Mouse (Mus musculus): ENCODE measurements around the gene Ppef2. TPM values are rescaled to one million over a fixed set of nuclear protein-coding genes. Genes with fewer than 3 reads are reported as not detected.

Gene Ppef2
- not detected in 2 replicates for polyA plus RNA-seq (2015; fragmentation: Nextera tagmentation; extraction: Ambion mirVana)

DNA sequence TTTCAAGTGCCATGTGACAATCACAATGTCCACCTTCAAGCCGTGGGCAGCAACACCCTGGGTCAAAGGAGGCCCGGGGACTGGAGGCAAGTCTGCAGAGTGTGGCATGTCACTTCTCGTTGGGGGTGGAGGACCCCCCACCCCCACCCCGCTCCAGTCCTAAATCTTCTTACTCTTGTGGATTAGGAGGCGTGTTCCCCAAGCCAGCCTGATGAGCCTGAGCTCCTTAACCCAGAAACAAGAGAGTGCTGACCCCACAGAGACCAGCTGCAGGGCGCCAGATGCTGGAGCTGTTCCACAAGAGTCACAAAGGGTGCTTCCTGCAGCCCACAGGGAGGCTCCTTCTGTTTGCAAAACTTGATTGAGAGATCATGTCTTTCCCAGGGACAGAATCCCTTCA is at the start of gene Ppef2:
Gene Ppef2, minus strand, starts transcription at position 61 of the 400 bp plus-strand sequence.

DNA sequence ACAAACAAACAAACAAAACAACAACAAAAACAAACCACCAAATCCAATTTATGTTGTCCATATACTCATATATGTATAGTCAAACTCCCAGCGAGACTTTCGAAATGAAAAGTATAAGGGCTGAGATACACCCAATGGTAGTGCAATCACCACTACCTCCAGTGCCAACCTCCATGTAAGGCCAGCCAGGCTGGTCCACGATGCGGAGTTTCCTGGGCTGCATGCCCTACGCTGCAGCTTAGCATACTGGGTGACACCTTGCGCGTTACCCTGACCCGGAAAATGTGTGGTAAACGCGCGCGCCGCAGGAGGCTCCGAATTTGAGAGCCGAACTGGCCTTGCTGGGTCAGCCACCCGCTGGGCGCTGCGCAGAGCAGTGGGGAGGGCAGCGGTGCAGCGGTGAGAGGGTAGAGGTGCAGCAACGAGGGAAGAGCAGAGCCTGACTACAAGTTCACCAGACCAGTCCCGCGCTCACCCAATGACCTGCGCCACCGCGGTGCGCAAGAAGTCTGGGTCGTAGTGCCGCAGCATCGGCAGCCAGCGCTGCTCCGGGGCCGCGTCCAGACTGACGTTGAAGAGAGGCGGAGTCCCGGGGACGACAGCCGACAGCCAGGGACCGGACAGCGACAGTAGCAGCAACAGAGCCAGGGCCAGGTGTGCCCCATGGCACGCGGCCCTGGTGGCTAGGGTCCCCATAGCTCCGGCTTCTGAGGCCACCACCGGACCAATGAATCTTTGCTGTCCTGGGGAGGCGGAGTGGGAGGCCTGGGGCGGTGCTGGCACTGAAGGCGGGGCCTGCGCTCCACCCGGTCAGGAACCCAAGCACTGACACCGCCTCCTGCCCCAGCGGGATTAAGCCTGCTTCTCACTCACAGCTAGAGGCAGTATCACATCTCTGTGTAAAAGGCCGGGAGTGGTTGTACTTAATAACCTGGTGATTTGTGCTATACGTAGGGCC is 21.6 kb upstream of the Ppef2 start, which contains the start of gene Naaa:
Gene Naaa, minus strand, starts transcription at position 734 of the 958 bp plus-strand sequence.

DNA sequence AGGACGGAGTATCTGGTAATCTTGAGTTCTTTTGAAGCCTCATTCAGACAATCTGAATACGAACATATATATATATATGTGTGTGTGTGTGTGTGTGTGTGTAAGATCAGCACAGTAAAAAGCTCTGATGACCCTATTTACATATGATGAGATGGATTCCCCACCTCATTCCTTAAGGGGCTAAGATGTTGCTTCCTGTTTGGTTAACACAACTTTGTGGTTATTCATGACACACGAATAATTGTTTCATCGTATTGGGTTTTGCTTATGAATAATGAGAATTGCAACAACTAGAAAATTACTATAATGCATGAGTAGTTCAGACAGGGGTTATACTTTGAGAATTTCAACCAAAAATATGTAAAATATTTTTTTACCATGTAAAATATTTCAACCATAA is 40.8 kb downstream of the Ppef2 start, which contains the start of gene U90926:
Gene U90926, minus strand, starts transcription at position 101 of the 400 bp plus-strand sequence.

Other genes starting within 250 kb of the Ppef2 start
- 1.0 and 1.5 TPM in 2 replicates for gene Cdkl2, start 212.4 kb downstream of the Ppef2 start, polyA plus RNA-seq (2015; fragmentation: Nextera tagmentation; extraction: Ambion mirVana)
- gene G3bp2, start 172.6 kb downstream of the Ppef2 start, polyA plus RNA-seq (2015; fragmentation: Nextera tagmentation; extraction: Ambion mirVana) = 67.9 and 92.7 TPM in 2 replicates
- gene Uso1, start 118.3 kb downstream of the Ppef2 start, polyA plus RNA-seq (2015; fragmentation: Nextera tagmentation; extraction: Ambion mirVana) = 35.9 and 40.6 TPM in 2 replicates
- not detected in 2 replicates for gene U90926, start 40.9 kb downstream of the Ppef2 start, polyA plus RNA-seq (2015; fragmentation: Nextera tagmentation; extraction: Ambion mirVana)
- gene Naaa, start 21.9 kb upstream of the Ppef2 start, polyA plus RNA-seq (2015; fragmentation: Nextera tagmentation; extraction: Ambion mirVana) = 7.8 and 12.9 TPM in 2 replicates
- gene Sdad1, start 54.2 kb upstream of the Ppef2 start, polyA plus RNA-seq (2015; fragmentation: Nextera tagmentation; extraction: Ambion mirVana) = 18.8 and 19.3 TPM in 2 replicates
- 9.6 and 10.4 TPM in 2 replicates for gene Cxcl9, start 71.8 kb upstream of the Ppef2 start, polyA plus RNA-seq (2015; fragmentation: Nextera tagmentation; extraction: Ambion mirVana)
- gene Art3, start 75.5 kb upstream of the Ppef2 start, polyA plus RNA-seq (2015; fragmentation: Nextera tagmentation; extraction: Ambion mirVana) = 301 and 349 TPM in 2 replicates
- gene Cxcl10, start 92.6 kb upstream of the Ppef2 start, polyA plus RNA-seq (2015; fragmentation: Nextera tagmentation; extraction: Ambion mirVana) = 1.9 TPM in 2 replicates
- 15.7 and 17.7 TPM in 2 replicates for gene Nup54, start 178.9 kb upstream of the Ppef2 start, polyA plus RNA-seq (2015; fragmentation: Nextera tagmentation; extraction: Ambion mirVana)

Data from skeletal muscle tissue, postnatal 0 days (tissue).